Mouse (Mus musculus): ENCODE results near the gene Tigd3. TPM values are rescaled to one million over a fixed set of nuclear protein-coding genes. Genes with fewer than 3 reads are reported as not detected.

Tigd3 gene
- polyA plus RNA-seq (2012; rRNA removed): 0.72 and 0.84 TPM in 2 replicates

DNA sequence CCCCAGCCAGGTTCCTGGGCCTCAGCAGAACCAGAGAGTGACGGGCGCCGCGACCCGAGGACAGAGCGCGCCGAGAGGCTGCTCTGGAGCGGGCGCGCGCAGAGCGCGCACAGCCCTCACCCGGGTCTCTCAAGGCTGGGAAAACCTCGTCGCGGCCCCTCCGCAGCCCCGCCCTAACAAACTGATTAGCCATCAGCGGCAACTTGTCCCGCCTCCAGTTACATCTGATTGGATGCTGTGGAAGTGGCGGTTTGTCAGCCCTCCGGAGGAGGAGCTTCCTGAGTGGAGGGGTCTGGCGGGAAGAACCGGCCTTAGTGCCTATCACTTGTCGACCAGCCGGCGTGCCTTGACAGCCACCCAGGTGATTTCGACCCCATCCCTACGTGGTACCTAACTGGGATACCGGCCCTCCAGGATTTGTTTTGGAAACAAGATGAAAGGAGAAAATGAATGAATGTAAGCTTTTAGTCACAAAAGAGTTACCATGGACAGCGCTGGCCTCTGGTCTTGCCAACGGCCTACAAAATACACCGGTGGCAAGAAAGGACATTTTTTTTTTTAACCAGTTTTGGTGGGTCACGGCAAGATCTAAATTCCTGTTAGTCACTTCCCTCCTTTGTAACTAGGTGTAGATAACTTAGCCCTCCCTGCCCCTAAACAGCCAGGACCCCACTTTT, at the start of gene Tigd3:
TSS of gene Tigd3 (minus strand) at position 148 of the 677 bp plus-strand sequence.

GRCm38 (mm10) chr19:5924713-5925093, 30.8 kb upstream of the Tigd3 start, which contains the start of gene Cdc42ep2:
Gene Cdc42ep2, minus strand, starts transcription at chr19:5924816.

DNA sequence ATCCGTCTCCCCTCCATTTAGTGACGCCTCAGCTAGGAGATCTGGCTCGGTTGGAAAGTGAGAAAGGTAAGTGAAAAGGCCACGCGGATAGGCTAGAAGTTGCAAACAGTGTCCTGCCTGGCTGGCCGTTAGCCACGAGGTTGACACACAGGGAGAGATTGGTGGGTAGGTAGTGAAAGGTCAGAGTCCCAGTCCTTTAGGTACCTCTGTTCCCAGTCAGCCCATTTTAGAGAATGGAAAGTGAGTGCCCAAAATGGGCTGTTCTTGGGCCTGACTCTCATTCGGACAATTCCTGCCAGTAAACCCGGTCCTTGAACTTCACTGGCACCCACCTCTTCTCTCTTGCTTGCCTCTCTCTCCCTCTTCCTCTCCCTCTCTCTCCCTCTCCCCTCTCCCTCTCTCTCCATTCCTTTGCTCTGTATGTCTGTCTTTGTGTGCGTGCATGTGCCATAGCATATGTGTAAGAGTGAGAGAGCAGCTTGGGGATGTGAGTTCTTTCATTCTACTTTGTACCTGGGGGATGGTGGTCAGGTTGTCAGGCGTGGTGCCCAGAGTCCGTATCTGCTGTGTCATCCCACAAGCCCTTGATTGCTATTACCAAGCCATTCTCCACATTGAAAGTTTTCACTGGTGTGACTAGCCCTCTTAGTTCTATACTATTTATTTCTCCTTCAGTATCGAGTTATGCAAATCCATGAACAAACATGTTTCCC, 19.2 kb upstream of the Tigd3 start, which contains the start of gene Dpf2:
TSS of gene Dpf2 (minus strand) at position 4 of the 713 bp plus-strand sequence.

DNA sequence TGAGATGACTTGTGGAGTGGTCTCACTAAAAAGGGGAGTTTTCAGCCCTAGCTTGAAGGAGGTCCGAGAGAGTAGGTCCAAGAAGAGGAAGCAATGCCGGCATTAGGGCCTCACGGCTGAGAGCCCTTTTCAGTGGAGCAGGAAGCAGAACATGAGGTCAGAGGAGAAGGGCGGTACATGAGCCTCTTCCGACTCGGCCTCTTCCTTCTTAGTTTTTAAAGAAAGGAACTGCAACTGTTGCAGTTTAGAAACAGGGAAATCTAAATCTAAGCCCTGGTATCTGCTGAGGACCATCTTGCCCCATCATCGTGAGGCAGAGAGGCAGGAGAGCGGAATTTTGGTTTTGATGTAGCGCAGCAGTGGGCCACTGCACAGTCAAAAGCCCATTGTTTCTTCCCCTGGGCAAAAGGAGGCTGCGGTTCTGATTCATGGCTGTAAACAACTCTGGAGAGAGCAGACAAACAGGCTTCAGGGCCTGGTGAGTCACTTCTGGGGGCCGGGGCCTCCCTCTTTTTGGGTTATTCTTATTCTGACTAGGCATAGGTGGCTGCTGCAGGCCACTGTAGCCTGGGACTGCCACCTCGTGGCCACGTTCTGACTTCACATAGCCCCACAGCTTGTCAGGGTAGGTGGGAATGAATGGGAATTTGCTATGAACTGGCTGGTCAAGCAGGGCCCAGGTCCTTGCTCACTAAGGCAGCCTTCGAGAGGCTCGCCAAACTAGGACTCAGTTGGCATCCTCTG, 16.2 kb downstream of the Tigd3 start, which contains the start of gene Slc25a45:
TSS of gene Slc25a45 (plus strand) at position 191 of the 744 bp plus-strand sequence.

GRCm38 (mm10) chr19:5874969-5875480, 18.9 kb downstream of the Tigd3 start, which contains the start of gene Frmd8:
Gene Frmd8, minus strand, starts transcription at chr19:5875274.

Other genes with a start within 250 kb of the Tigd3 start
- 110 and 149 TPM in 2 replicates for gene Sipa1, start 230.4 kb downstream of the Tigd3 start, polyA plus RNA-seq (2012; rRNA removed)
- 89.5 and 98.2 TPM in 2 replicates for gene Map3k11, start 205.4 kb downstream of the Tigd3 start, polyA plus RNA-seq (2012; rRNA removed)
- gene Pcnx3, start 205.2 kb downstream of the Tigd3 start, polyA plus RNA-seq (2012; rRNA removed): 260 and 276 TPM in 2 replicates
- gene Kcnk7, start 189.8 kb downstream of the Tigd3 start, polyA plus RNA-seq (2012; rRNA removed): 1.7 and 2.6 TPM in 2 replicates
- 69.0 and 78.6 TPM in 2 replicates for gene Ehbp1l1, start 167.8 kb downstream of the Tigd3 start, polyA plus RNA-seq (2012; rRNA removed)
- 391 and 451 TPM in 2 replicates for gene Fam89b, start 164.5 kb downstream of the Tigd3 start, polyA plus RNA-seq (2012; rRNA removed)
- 509 and 535 TPM in 2 replicates for gene Ltbp3, start 153.2 kb downstream of the Tigd3 start, polyA plus RNA-seq (2012; rRNA removed)
- 143 and 154 TPM in 2 replicates for gene Scyl1, start 122.7 kb downstream of the Tigd3 start, polyA plus RNA-seq (2012; rRNA removed)
- 28.5 and 32.7 TPM in 2 replicates for gene Frmd8, start 18.9 kb downstream of the Tigd3 start, polyA plus RNA-seq (2012; rRNA removed)
- 16.3 and 25.9 TPM in 2 replicates for gene Slc25a45, start 16.3 kb downstream of the Tigd3 start, polyA plus RNA-seq (2012; rRNA removed)
- gene Dpf2, start 18.9 kb upstream of the Tigd3 start, polyA plus RNA-seq (2012; rRNA removed): 104 and 124 TPM in 2 replicates
- 8.6 and 9.2 TPM in 2 replicates for gene Cdc42ep2, start 30.7 kb upstream of the Tigd3 start, polyA plus RNA-seq (2012; rRNA removed)
- 29.1 and 51.7 TPM in 2 replicates for gene Pola2, start 70.1 kb upstream of the Tigd3 start, polyA plus RNA-seq (2012; rRNA removed)
- not detected in 2 replicates for gene Slc22a20, start 92.0 kb upstream of the Tigd3 start, polyA plus RNA-seq (2012; rRNA removed)
- gene Capn1, start 121.7 kb upstream of the Tigd3 start, polyA plus RNA-seq (2012; rRNA removed): 43.3 and 43.5 TPM in 2 replicates
- gene Syvn1, start 152.4 kb upstream of the Tigd3 start, polyA plus RNA-seq (2012; rRNA removed): 67.4 and 71.4 TPM in 2 replicates
- gene Mrpl49, start 163.6 kb upstream of the Tigd3 start, polyA plus RNA-seq (2012; rRNA removed): 18.5 and 22.7 TPM in 2 replicates
- gene Fau, start 163.7 kb upstream of the Tigd3 start, polyA plus RNA-seq (2012; rRNA removed): 2,067 and 2,719 TPM in 2 replicates
- 98.8 and 129 TPM in 2 replicates for gene Znhit2, start 167.0 kb upstream of the Tigd3 start, polyA plus RNA-seq (2012; rRNA removed)
- gene Tm7sf2, start 174.2 kb upstream of the Tigd3 start, polyA plus RNA-seq (2012; rRNA removed): 64.3 and 73.1 TPM in 2 replicates
- 102 and 114 TPM in 2 replicates for gene Vps51, start 183.1 kb upstream of the Tigd3 start, polyA plus RNA-seq (2012; rRNA removed)
- gene Tmem262, start 185.9 kb upstream of the Tigd3 start, polyA plus RNA-seq (2012; rRNA removed): not detected in 2 replicates
- 0.52 and 0.77 TPM in 2 replicates for gene Gm28374, start 188.1 kb upstream of the Tigd3 start, polyA plus RNA-seq (2012; rRNA removed)
- gene Zfpl1, start 190.8 kb upstream of the Tigd3 start, polyA plus RNA-seq (2012; rRNA removed): 107 and 147 TPM in 2 replicates
- 5.0 and 7.6 TPM in 2 replicates for gene Cdca5, start 190.8 kb upstream of the Tigd3 start, polyA plus RNA-seq (2012; rRNA removed)
- not detected in 2 replicates for gene AC131692.1, start 200.3 kb upstream of the Tigd3 start, polyA plus RNA-seq (2012; rRNA removed)
- gene Naaladl1, start 211.6 kb upstream of the Tigd3 start, polyA plus RNA-seq (2012; rRNA removed): 0.57 and 0.89 TPM in 2 replicates
- 95.3 and 147 TPM in 2 replicates for gene Sac3d1, start 224.5 kb upstream of the Tigd3 start, polyA plus RNA-seq (2012; rRNA removed)
- 30.1 and 33.9 TPM in 2 replicates for gene Snx15, start 234.2 kb upstream of the Tigd3 start, polyA plus RNA-seq (2012; rRNA removed)
- 5.3 and 8.6 TPM in 2 replicates for gene Batf2, start 246.8 kb upstream of the Tigd3 start, polyA plus RNA-seq (2012; rRNA removed)
- 157 and 174 TPM in 2 replicates for gene Arl2, start 247.4 kb upstream of the Tigd3 start, polyA plus RNA-seq (2012; rRNA removed)